Mouse (Mus musculus): ENCODE measurements around the gene Pkn1.
A peak's percentile ranks its signal among the peaks of the same experiment; 100 is the strongest.

Gene Pkn1

GRCm38 (mm10) chr8:83698661-83699453 lies at the start of gene Pkn1:
TSS of gene Pkn1 (minus strand) at chr8:83699179.
- DNase-seq (ENCODE audit: low spot score in 2 of 2) = peak; percentile 72 to 81

- DNase-seq (ENCODE audit: low spot score in 2 of 2) = peak in 1 of 2 experiments; percentile 46
These were observed 49.7 kb upstream of the Pkn1 start for GRCm38 (mm10) chr8:83748708-83749107.

- peak; percentile 69 to 79 for DNase-seq (ENCODE audit: low spot score in 2 of 2)
These were observed 48.8 kb upstream of the Pkn1 start for GRCm38 (mm10) chr8:83747661-83748346.

- no peak for DNase-seq (ENCODE audit: low spot score in 2 of 2)
These were observed 45.1 kb upstream of the Pkn1 start for GRCm38 (mm10) chr8:83744070-83744469.

GRCm38 (mm10) chr8:83742968-83743367 lies 44.0 kb upstream of the Pkn1 start:
- DNase-seq (ENCODE audit: low spot score in 2 of 2) = no peak

- no peak for DNase-seq (ENCODE audit: low spot score in 2 of 2)
These were observed 43.1 kb upstream of the Pkn1 start for GRCm38 (mm10) chr8:83741849-83742655.

- peak in 1 of 2 experiments; percentile 38 for DNase-seq (ENCODE audit: low spot score in 2 of 2)
These were observed 42.2 kb upstream of the Pkn1 start, which contains the start of gene Adgre5 for GRCm38 (mm10) chr8:83740976-83741741. TSS of gene Adgre5 (minus strand) at chr8:83741326.

GRCm38 (mm10) chr8:83740586-83740975 lies 41.6 kb upstream of the Pkn1 start:
- no peak for DNase-seq (ENCODE audit: low spot score in 2 of 2)

- no peak for DNase-seq (ENCODE audit: low spot score in 2 of 2)
These were observed 40.9 kb upstream of the Pkn1 start for GRCm38 (mm10) chr8:83739711-83740468.

GRCm38 (mm10) chr8:83738949-83739710 lies 40.2 kb upstream of the Pkn1 start:
- DNase-seq (ENCODE audit: low spot score in 2 of 2) = no peak

GRCm38 (mm10) chr8:83737852-83738562 lies 39.0 kb upstream of the Pkn1 start:
- no peak for DNase-seq (ENCODE audit: low spot score in 2 of 2)

- no peak for DNase-seq (ENCODE audit: low spot score in 2 of 2)
These were observed 38.4 kb upstream of the Pkn1 start for GRCm38 (mm10) chr8:83737346-83737745.

GRCm38 (mm10) chr8:83736681-83737080 lies 37.7 kb upstream of the Pkn1 start:
- DNase-seq (ENCODE audit: low spot score in 2 of 2) = no peak

- DNase-seq (ENCODE audit: low spot score in 2 of 2) = no peak
These were observed 33.9 kb upstream of the Pkn1 start for GRCm38 (mm10) chr8:83732919-83733318.

GRCm38 (mm10) chr8:83731906-83732305 lies 32.9 kb upstream of the Pkn1 start:
- DNase-seq (ENCODE audit: low spot score in 2 of 2) = no peak

GRCm38 (mm10) chr8:83729009-83729807 lies 30.2 kb upstream of the Pkn1 start:
- no peak for DNase-seq (ENCODE audit: low spot score in 2 of 2)

GRCm38 (mm10) chr8:83725521-83726102 lies 26.6 kb upstream of the Pkn1 start:
- DNase-seq (ENCODE audit: low spot score in 2 of 2) = no peak
